Mouse (Mus musculus): ENCODE measurements at regions not wholly inside any gene's neighbourhood (a gene's known extent, or its start where the extent isn't known, plus 50 kb on each side); places are given as distances from the start of the nearest gene placed in this dataset.

DNA sequence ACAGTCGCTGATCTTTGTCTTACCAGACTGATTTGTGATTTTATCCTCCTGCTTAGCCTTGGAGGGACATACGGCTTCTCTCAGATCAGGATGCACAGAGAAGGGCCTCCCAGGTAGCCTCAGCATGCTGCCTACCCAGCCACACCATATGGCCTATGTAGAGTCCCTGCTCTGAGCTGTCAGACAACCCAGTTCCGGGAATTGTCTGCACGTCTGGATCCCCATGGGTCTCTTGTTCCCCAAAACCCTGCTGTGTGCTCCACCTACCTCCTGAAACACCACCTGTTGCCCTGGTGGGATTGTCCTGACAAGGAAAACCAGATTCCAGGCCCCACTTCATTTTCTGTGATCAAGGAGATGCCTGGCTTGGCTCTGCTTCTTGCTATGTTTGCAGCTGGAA, 64.1 kb upstream of the Acbd6 start:
- no peak for DNase-seq (ENCODE audit: extremely low spot score, low spot score)
- no peak overlapping the region for H3K4me3 ChIP-seq
- no peaks in the 10 kb centered on the region for H3K36me3 ChIP-seq (replicated peaks)
- H3K27me3 ChIP-seq (ENCODE audit: poor library complexity, severe bottlenecking), result peaks cover 31% of the 10 kb centered on the region
- peaks cover 30% of the 10 kb centered on the region for H3K4me1 ChIP-seq
- WGBS, result 77% methylated on average over 4 of the region's 4 CpGs
- H3K27ac ChIP-seq, result no peak overlapping the region
- no peaks in the 10 kb centered on the region for H3K9me3 ChIP-seq

- Histone ChIP-seq H3K4me3 (no peak overlapping the region), H3K4me1 (peaks cover 25% of the 10 kb centered on the region), H3K27me3 (ENCODE audit: poor library complexity, severe bottlenecking) (peaks cover 27% of the 10 kb centered on the region), H3K9me3 (no peaks in the 10 kb centered on the region), H3K36me3 (replicated peaks) (no peaks in the 10 kb centered on the region), H3K27ac (no peak overlapping the region)
- 93% methylated on average over 2 of the region's 2 CpGs for WGBS
- DNase-seq (ENCODE audit: extremely low spot score, low spot score), result no peak
Measured at GRCm38 (mm10) chr1:155494347-155494746, 63.6 kb upstream of the Acbd6 start.

DNA sequence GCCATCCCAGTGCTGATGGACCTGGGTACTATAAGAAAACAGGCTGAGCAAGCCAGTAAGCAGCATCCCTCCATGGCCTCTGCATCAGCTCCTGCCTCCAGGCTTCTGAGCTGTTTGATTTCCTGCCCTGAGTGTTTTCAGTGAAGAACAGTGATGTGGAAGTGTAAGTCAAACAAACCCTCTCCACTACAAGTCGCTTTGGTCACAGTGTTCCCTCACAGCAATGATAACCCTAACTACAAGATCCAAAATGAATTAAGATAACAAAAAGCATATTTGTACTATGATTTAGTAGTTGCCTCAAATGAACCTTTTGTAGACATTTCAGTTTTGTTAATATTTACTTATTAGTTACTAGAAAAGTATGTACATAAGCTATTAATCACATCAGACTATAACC, 58.2 kb upstream of the Acbd6 start:
- H3K27ac ChIP-seq, result no peak overlapping the region
- DNase-seq (ENCODE audit: extremely low spot score, low spot score), result no peak
- H3K4me3 ChIP-seq, result no peak overlapping the region
- H3K27me3 ChIP-seq (ENCODE audit: poor library complexity, severe bottlenecking), result no peaks in the 10 kb centered on the region
- H3K36me3 ChIP-seq (replicated peaks), result no peaks in the 10 kb centered on the region
- no peaks in the 10 kb centered on the region for H3K9me3 ChIP-seq
- 94% methylated on average over 1 of the region's 1 CpGs for WGBS
- H3K4me1 ChIP-seq, result peaks cover 20% of the 10 kb centered on the region

GRCm38 (mm10) chr1:155502867-155503266, 55.1 kb upstream of the Acbd6 start:
- Histone ChIP-seq H3K9me3 (no peaks in the 10 kb centered on the region), H3K4me3 (no peak overlapping the region), H3K36me3 (replicated peaks) (no peaks in the 10 kb centered on the region), H3K27ac (peak overlapping the region; percentile 58), H3K4me1 (peaks cover 20% of the 10 kb centered on the region), H3K27me3 (ENCODE audit: poor library complexity, severe bottlenecking) (no peaks in the 10 kb centered on the region)
- 56% methylated on average over 10 of the region's 10 CpGs for WGBS
- no peak for DNase-seq (ENCODE audit: extremely low spot score, low spot score)

DNA sequence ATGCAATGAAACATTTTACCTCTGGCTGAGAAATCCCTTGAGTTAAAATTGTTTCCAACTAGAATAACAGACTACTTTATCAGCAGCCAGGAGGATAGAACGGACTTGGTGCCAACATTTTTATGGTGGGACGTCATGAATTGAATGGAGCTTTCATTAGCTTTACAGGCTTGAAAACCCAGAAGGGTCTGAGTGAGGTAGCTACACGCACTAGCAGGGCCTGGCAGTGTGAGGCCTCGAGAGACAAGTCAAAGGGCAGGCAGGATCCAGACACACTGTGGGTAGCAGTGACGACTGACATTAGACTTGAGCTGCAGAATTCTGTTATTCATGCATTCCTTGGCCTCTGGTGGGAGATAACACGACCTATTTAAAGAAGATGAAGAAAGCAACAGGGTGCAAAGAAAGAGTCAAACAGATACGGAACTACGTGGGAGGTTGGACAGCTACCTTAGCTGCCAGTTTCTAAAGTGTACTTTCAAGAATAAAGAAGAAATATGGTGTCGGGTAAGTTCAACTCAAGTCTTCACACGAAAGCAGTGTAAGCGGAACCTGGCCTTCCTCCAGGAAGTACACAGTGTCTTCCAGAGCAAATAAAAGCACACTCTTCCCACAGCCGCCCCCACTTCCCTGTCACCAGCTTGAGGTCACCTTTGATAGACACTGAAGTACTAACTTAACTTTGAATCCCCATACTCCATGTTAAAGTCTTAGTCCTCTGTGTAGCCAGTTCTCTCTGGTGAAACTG, 53.2 kb upstream of the Acbd6 start:
- WGBS, result 82% methylated on average over 12 of the region's 12 CpGs
- H3K4me1 ChIP-seq, result peaks cover 20% of the 10 kb centered on the region
- no peak for DNase-seq (ENCODE audit: extremely low spot score, low spot score)

GRCm38 (mm10) chr1:155505361-155506077, 52.4 kb upstream of the Acbd6 start:
- Histone ChIP-seq H3K9me3 (no peaks in the 10 kb centered on the region), H3K4me3 (no peak overlapping the region), H3K27ac (no peak overlapping the region), H3K4me1 (peaks cover 20% of the 10 kb centered on the region), H3K36me3 (replicated peaks) (no peaks in the 10 kb centered on the region), H3K27me3 (ENCODE audit: poor library complexity, severe bottlenecking) (no peaks in the 10 kb centered on the region; the same call in 1 of the 2 replicates)
- WGBS, result 86% methylated on average over 6 of the region's 6 CpGs
- no peak for DNase-seq (ENCODE audit: extremely low spot score, low spot score)

More for the DNA sequence above, 53.2 kb upstream of the Acbd6 start:
- H3K9me3 ChIP-seq, result no peaks in the 10 kb centered on the region
- H3K27me3 ChIP-seq (ENCODE audit: poor library complexity, severe bottlenecking), result no peaks in the 10 kb centered on the region; the same call in 1 of the 2 replicates
- no peak overlapping the region for H3K4me3 ChIP-seq
- no peak overlapping the region for H3K27ac ChIP-seq
- H3K36me3 ChIP-seq (replicated peaks), result no peaks in the 10 kb centered on the region
